Mouse (Mus musculus) myocyte (in vitro differentiated cells): Measurements from ENCODE around the gene Plxnd1.

Experiments used
- E2F4 ChIP-seq: IDR thresholded peaks from one replicate; pipeline ENCODE4 v1.6.1; 2011; ENCODE audit warnings: mild to moderate bottlenecking, control low read depth, moderate library complexity; ENCODE audit not compliant: insufficient read depth
- POLR2A ChIP-seq: IDR thresholded peaks from one replicate; pipeline ENCODE4 v1.6.1; 2011; ENCODE audit warnings: low read depth, mild to moderate bottlenecking, control low read depth, moderate library complexity; ENCODE audit not compliant: insufficient read length
- SRF ChIP-seq: IDR thresholded peaks from one replicate; pipeline ENCODE4 v1.6.1; 2011; ENCODE audit warnings: low read depth; ENCODE audit not compliant: control insufficient read depth, insufficient read length

DNA sequence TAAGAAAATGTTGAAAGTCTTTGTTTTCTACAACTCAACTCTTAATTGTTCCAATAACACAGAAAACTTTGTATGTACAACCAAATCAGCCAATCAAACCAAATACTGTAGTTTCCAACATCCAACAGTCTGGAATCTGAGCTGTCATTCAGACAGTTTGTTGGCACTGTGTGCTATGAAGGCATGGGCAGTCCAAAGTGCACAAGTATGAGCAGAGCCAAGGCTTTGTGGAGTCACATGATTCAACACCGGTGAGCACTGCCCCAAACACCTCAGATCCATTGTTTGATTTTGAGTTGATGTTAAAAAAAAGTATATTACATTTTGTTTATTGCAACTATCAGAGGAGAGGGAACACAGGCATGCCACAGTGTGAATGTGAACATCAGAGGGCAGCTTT is 54.2 kb downstream of the Plxnd1 start:
- no peak for TF ChIP-seq POLR2A
- no peak for TF ChIP-seq E2F4
- TF ChIP-seq SRF: no peak
